Mouse (Mus musculus): ENCODE measurements around the gene Eno2.

The Eno2 gene

GRCm38 (mm10) chr6:124740211-124740887 lies 29.1 kb downstream of the Eno2 start:
- peak; percentile 59 for DNase-seq (ENCODE audit: low read depth, low spot score)

GRCm38 (mm10) chr6:124739231-124739796 lies 30.2 kb downstream of the Eno2 start:
- no peak for DNase-seq (ENCODE audit: low read depth, low spot score)

GRCm38 (mm10) chr6:124738511-124739023 lies 30.9 kb downstream of the Eno2 start, which contains the start of gene Ptpn6:
TSS of gene Ptpn6 (minus strand) at chr6:124738714.
- DNase-seq (ENCODE audit: low read depth, low spot score) = peak; percentile 29

- no peak for DNase-seq (ENCODE audit: low read depth, low spot score)
Measured at GRCm38 (mm10) chr6:124737040-124737439, 32.4 kb downstream of the Eno2 start.

- no peak for DNase-seq (ENCODE audit: low read depth, low spot score)
Measured at GRCm38 (mm10) chr6:124734417-124734816, 35.1 kb downstream of the Eno2 start.

GRCm38 (mm10) chr6:124732476-124733370 lies 36.8 kb downstream of the Eno2 start:
- DNase-seq (ENCODE audit: low read depth, low spot score) = no peak

GRCm38 (mm10) chr6:124731038-124731437 lies 38.4 kb downstream of the Eno2 start:
- DNase-seq (ENCODE audit: low read depth, low spot score) = no peak

GRCm38 (mm10) chr6:124729850-124730705 lies 39.4 kb downstream of the Eno2 start:
- no peak for DNase-seq (ENCODE audit: low read depth, low spot score)

- no peak for DNase-seq (ENCODE audit: low read depth, low spot score)
Measured at GRCm38 (mm10) chr6:124728621-124729020, 40.9 kb downstream of the Eno2 start.

- no peak for DNase-seq (ENCODE audit: low read depth, low spot score)
Measured at GRCm38 (mm10) chr6:124724472-124724871, 45.0 kb downstream of the Eno2 start.

- no peak for DNase-seq (ENCODE audit: low read depth, low spot score)
Measured at GRCm38 (mm10) chr6:124723541-124723940, 45.9 kb downstream of the Eno2 start.

- DNase-seq (ENCODE audit: low read depth, low spot score) = no peak
Measured at GRCm38 (mm10) chr6:124722876-124723473, 46.5 kb downstream of the Eno2 start.

- no peak for DNase-seq (ENCODE audit: low read depth, low spot score)
Measured at GRCm38 (mm10) chr6:124720904-124721303, 48.6 kb downstream of the Eno2 start.

GRCm38 (mm10) chr6:124719354-124719978 lies 50.0 kb downstream of the Eno2 start:
- DNase-seq (ENCODE audit: low read depth, low spot score) = no peak

GRCm38 (mm10) chr6:124718703-124719102 lies 50.8 kb downstream of the Eno2 start:
- DNase-seq (ENCODE audit: low read depth, low spot score) = no peak

- no peak for DNase-seq (ENCODE audit: low read depth, low spot score)
Measured at GRCm38 (mm10) chr6:124717968-124718367, 51.5 kb downstream of the Eno2 start.

GRCm38 (mm10) chr6:124716864-124717490 lies 52.5 kb downstream of the Eno2 start:
- DNase-seq (ENCODE audit: low read depth, low spot score) = peak; percentile 30

GRCm38 (mm10) chr6:124712918-124713317 lies 56.6 kb downstream of the Eno2 start:
- DNase-seq (ENCODE audit: low read depth, low spot score) = no peak

GRCm38 (mm10) chr6:124711824-124712782 lies 57.4 kb downstream of the Eno2 start, which contains the start of the genes Emg1 and Phb2:
TSS of gene Emg1 (minus strand) at chr6:124712178.
TSS of gene Phb2 (plus strand) at chr6:124712336.
- peak; percentile 98 for DNase-seq (ENCODE audit: low read depth, low spot score)

Measured in forelimb bud, embryonic 11.5 days (tissue).